9 mouse cellular contexts compared by ENCODE assay signal in the genomic region with DNA sequence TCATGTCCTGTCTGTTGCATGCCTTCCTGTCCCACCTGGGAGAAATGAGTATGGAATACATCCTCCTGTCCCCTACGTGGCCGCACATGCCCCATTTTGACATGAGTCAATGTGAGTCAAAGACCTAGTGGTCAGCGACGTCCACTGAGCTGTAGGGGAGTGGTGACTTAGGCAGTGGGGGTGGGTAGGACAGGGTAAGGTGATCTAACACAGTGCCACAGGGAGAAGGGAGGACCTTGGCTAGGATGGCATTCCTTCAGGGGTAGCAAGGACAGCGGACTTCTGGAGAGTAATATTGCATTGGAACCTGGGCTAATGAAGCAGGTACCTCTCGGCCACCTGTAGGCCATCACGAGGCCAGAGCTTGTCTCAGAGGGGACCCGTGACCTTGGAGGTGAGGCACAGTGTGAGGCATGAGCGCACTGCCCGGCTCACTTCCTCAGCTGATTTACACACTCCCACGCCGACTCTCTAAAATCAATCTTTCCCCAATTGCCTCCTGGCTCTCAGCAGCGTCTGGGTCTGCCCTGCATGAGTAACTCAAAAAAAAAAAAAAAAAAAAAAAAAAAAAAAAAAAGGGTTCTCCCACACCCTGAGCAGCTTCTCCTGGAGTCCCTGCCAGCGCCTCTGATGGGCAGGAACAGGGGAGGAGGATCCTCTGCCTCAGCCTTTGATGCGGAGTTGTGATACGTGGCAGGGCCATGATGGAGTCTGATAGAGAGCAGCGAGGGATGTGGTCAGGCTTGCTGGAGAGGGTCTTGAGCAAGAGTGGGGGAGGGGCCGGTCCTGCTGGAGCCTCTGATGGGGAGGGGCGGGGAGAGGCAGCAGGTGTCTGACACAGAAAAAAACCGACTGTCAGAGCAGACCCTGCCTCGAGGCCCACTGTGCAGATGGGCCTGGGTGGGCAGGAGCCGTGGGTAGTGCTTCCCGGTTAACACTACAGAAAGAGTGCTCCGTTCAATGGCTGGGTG. TPM values are rescaled to one million over a fixed set of nuclear protein-coding genes. Genes with fewer than 3 reads are reported as not detected.
A peak's percentile ranks its signal among the peaks of the same experiment; 100 is the strongest.
DNase-seq lines count a peak whose midpoint lies in the region; ATAC-seq and TF ChIP-seq lines count a peak whose summit lies in the region.
"Had no signal": no experiment of that assay in that cellular context is flagged by ENCODE, and none has a peak within 500 bp of the region (broad histone marks: within the 10 kb centered on the region; RNA-seq: fewer than 3 reads in every experiment).

No protein-coding gene starts in this region.

- peaks cover 18% of the 10 kb centered on the region for H3K4me1 ChIP-seq in intestine, embryonic 15.5 days (replicated peaks)
- H3K4me1 ChIP-seq in intestine, postnatal 0 days (replicated peaks; ENCODE audit: control insufficient read depth, insufficient read depth, low read length) = 0 out of 2 replicates have a peak, but pooled peaks cover 3% of the 10 kb centered on the region

- ATAC-seq in intestine, embryonic 15.5 days = no peak
- ATAC-seq in intestine, postnatal 0 days = no peak

- H3K27me3 ChIP-seq in intestine, embryonic 15.5 days (replicated peaks) = no peaks in the 10 kb centered on the region; the same call in 1 of the 2 replicates
- no peaks in the 10 kb centered on the region for H3K27me3 ChIP-seq in intestine, postnatal 0 days (replicated peaks; ENCODE audit: control insufficient read depth, insufficient read depth, low read length)

- no peak for TF ChIP-seq CTCF in intestine, postnatal 0 days (IDR thresholded peaks at IDR 0.05; ENCODE audit: low read depth)

- H3K27ac ChIP-seq in intestine, embryonic 15.5 days = no peak overlapping the region
- no peak overlapping the region for H3K27ac ChIP-seq in intestine, postnatal 0 days (ENCODE audit: low read depth, low read length)

- H3K4me2 ChIP-seq in intestine, embryonic 15.5 days (replicated peaks) = peak overlapping the region; percentile 22; the same call in 1 of the 2 replicates
- H3K4me2 ChIP-seq in intestine, postnatal 0 days (replicated peaks; ENCODE audit: low read depth) = no peak overlapping the region

- WGBS in intestine, embryonic 15.5 days = 20% methylated on average over 24 of the region's 24 CpGs
- 36% methylated on average over 24 of the region's 24 CpGs for WGBS in intestine, postnatal 0 days

- H3K4me3 ChIP-seq in intestine, embryonic 15.5 days (replicated peaks) = no peak overlapping the region
- H3K4me3 ChIP-seq in intestine, postnatal 0 days (ENCODE audit: low read depth, low read length) = no peak overlapping the region
- H3K4me3 ChIP-seq: erythroblast, embryonic 14.5 days had no signal

- H3K9ac ChIP-seq in intestine, embryonic 15.5 days = no peak overlapping the region
- H3K9ac ChIP-seq in intestine, postnatal 0 days (ENCODE audit: low read depth, low read length) = no peak overlapping the region

- H3K9me3 ChIP-seq in intestine, embryonic 15.5 days = no peaks in the 10 kb centered on the region
- H3K9me3 ChIP-seq in intestine, postnatal 0 days (ENCODE audit: control insufficient read depth) = no peaks in the 10 kb centered on the region

- no peaks in the 10 kb centered on the region for H3K36me3 ChIP-seq in intestine, embryonic 15.5 days
- H3K36me3 ChIP-seq in intestine, postnatal 0 days (ENCODE audit: control insufficient read depth, insufficient read depth) = no peaks in the 10 kb centered on the region

- DNase-seq in embryo, embryonic 10 days (ENCODE audit: low spot score) = peak; percentile 39
- peak; percentile 50 to 74 for DNase-seq in kidney, postnatal 4 days
- peak; percentile 36 to 53 for DNase-seq in right cerebral cortex, postnatal 10 days (ENCODE audit: low spot score in 2 of 2)
- DNase-seq in B cell, adult 2 months = no peak
- DNase-seq in urinary bladder, adult 18-20 months (ENCODE audit: low spot score in 2 of 2) = no peak
- no peak for DNase-seq in T-cell, adult 2 months (ENCODE audit: low spot score)

RNA-seq across cellular contexts. Expression of a gene that starts 1.8 kb away (rescaled TPM):
- polyA plus RNA-seq in intestine, embryonic 15.5 days (2015; fragmentation: Nextera tagmentation; extraction: Ambion mirVana) = 91.4 and 95.6 TPM in 2 replicates
- 178 and 192 TPM in 2 replicates for polyA plus RNA-seq in intestine, postnatal 0 days (2015; fragmentation: Nextera tagmentation; extraction: Ambion mirVana)

Comparison
In these comparisons a context has a peak if more than half of its experiments do, and no peak if none do; other contexts are left out.
1. DNase-seq: peak in embryo, embryonic 10 days (single experiment), kidney, postnatal 4 days (2 of 2) and right cerebral cortex, postnatal 10 days (2 of 2); none in B cell, adult 2 months (0 of 2), urinary bladder, adult 18-20 months (0 of 2) and T-cell, adult 2 months (single experiment).